Mouse (Mus musculus) midbrain, embryonic 12.5 days (tissue): Measurements from ENCODE around the gene Rab37. TPM values are rescaled to one million over a fixed set of nuclear protein-coding genes. Genes with fewer than 3 reads are reported as not detected.

Experiments used
- ATAC-seq: fragments of 200-750 bp; cut with Nextera tagmentation; 2 replicates; pipeline ENCODE4 v1.8.0; 2017; ENCODE audit warnings: low read depth, moderate TSS enrichment, moderate library complexity; ENCODE audit not compliant: low FRiP score
- H3K27ac ChIP-seq: fragments of 300-500 bp; sonication (generic); replicated peaks from 2 replicates; pipeline ENCODE4 v1.5.1; 2016; ENCODE audit warnings: mild to moderate bottlenecking
- H3K27me3 ChIP-seq: fragments of 300-500 bp; sonication (generic); 2 replicates; pipeline ENCODE4 v1.6.1; 2016; ENCODE audit warnings: mild to moderate bottlenecking
- H3K36me3 ChIP-seq: fragments of 300-500 bp; sonication (generic); 2 replicates; pipeline ENCODE4 v1.6.1; 2016
- H3K4me1 ChIP-seq: fragments of 300-500 bp; sonication (generic); 2 replicates; pipeline ENCODE4 v1.6.1; 2016
- H3K4me2 ChIP-seq: fragments of 300-500 bp; sonication (generic); replicated peaks from 2 replicates; pipeline ENCODE4 v1.6.1; 2016; ENCODE audit warnings: mild to moderate bottlenecking, moderate library complexity
- H3K4me3 ChIP-seq: fragments of 300-500 bp; sonication (generic); 2 replicates; pipeline ENCODE4 v1.5.1; 2016; ENCODE audit warnings: mild to moderate bottlenecking
- H3K9ac ChIP-seq: fragments of 300-500 bp; sonication (generic); replicated peaks from 2 replicates; pipeline ENCODE4 v1.6.1; 2016; ENCODE audit warnings: mild to moderate bottlenecking, moderate library complexity
- H3K9me3 ChIP-seq: fragments of 300-500 bp; sonication (generic); 2 replicates; pipeline ENCODE4 v1.6.1; 2016; ENCODE audit warnings: mild to moderate bottlenecking
- WGBS: fragments of 180-500 bp; shearing (Covaris S2); methylation state at CpG from one replicate; pipeline ENCODE4 v1.1.7; 2016; 5-methylcytosine and 5-hydroxymethylcytosine counted together
- polyA plus RNA-seq: library from polyadenylated mRNA; unstranded; fragments of >200 nt; fragmentation: Nextera tagmentation; extraction: Ambion mirVana; gene quantifications from 2 replicates; pipeline ENCODE4 v1.2.1, GENCODE M21; 2016

The Rab37 gene
- 1.5 TPM in 2 replicates for polyA plus RNA-seq

GRCm38 (mm10) chr11:115091362-115091901 lies at the start of gene Rab37:
Gene Rab37 (plus strand): TSS chr11:115091431.
- WGBS, result 2% methylated on average over 36 of the region's 36 CpGs
- peaks cover 33% of the 10 kb centered on the region for H3K27me3 ChIP-seq
- H3K9me3 ChIP-seq, result no peaks in the 10 kb centered on the region
- H3K36me3 ChIP-seq, result no peaks in the 10 kb centered on the region
- H3K4me1 ChIP-seq, result peaks cover 12% of the 10 kb centered on the region
- H3K4me3 ChIP-seq, result peak within 1 kb of the TSS; percentile 32
- H3K9ac ChIP-seq, result 0 out of 2 replicates have a peak within 1 kb of the TSS, but pooled peaks have one; percentile 6
- H3K4me2 ChIP-seq, result peak within 1 kb of the TSS; percentile 60
- no peak within 1 kb of the TSS for H3K27ac ChIP-seq
- no peak for ATAC-seq

DNA sequence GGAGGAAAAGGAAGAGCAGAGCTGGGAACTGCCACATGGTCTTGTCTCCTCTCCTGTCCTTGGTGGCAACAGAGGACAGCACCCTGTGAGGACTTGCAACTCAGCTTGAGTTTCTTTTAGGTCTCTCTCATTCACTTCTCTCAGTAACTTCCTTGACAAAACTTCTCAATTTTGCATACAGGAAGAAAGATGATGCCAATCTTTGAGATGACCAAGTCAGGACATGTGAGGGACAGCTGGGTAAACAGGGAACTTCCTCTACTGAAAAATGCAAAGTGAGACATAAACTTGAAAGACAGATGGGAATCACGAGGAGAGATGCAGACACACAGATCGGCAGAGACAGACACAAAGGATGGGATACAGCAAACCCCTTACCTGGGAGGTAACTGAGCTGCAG lies 43.0 kb upstream of the Rab37 start, which contains the start of gene Cd300ld3:
TSS of gene Cd300ld3 (minus strand) at position 151 of the 400 bp plus-strand sequence.
- WGBS, result 85% methylated on average over 2 of the region's 2 CpGs
- H3K4me1 ChIP-seq, result no peaks in the 10 kb centered on the region
- no peaks in the 10 kb centered on the region for H3K36me3 ChIP-seq
- no peak within 1 kb of the TSS for H3K4me2 ChIP-seq
- H3K4me3 ChIP-seq, result no peak within 1 kb of the TSS
- H3K27ac ChIP-seq, result no peak within 1 kb of the TSS
- peaks cover 7% of the 10 kb centered on the region; the same call in 1 of the 2 replicates for H3K27me3 ChIP-seq
- H3K9ac ChIP-seq, result no peak within 1 kb of the TSS
- ATAC-seq, result no peak
- H3K9me3 ChIP-seq, result no peaks in the 10 kb centered on the region

- Histone ChIP-seq H3K36me3 (no peaks in the 10 kb centered on the region), H3K4me1 (no peaks in the 10 kb centered on the region), H3K9ac (no peak overlapping the region), H3K27ac (no peak overlapping the region), H3K4me2 (no peak overlapping the region), H3K4me3 (no peak overlapping the region), H3K27me3 (peaks cover 7% of the 10 kb centered on the region; the same call in 1 of the 2 replicates), H3K9me3 (no peaks in the 10 kb centered on the region)
- WGBS, result 49% methylated on average over 3 of the region's 3 CpGs
- no peak for ATAC-seq
These were observed 41.8 kb upstream of the Rab37 start for GRCm38 (mm10) chr11:115049282-115049895.

GRCm38 (mm10) chr11:115052206-115052605 lies 39.0 kb upstream of the Rab37 start:
- Histone ChIP-seq H3K4me2 (no peak overlapping the region), H3K27ac (no peak overlapping the region), H3K36me3 (no peaks in the 10 kb centered on the region), H3K4me3 (no peak overlapping the region), H3K9me3 (no peaks in the 10 kb centered on the region), H3K27me3 (peaks cover 7% of the 10 kb centered on the region; the same call in 1 of the 2 replicates), H3K9ac (no peak overlapping the region), H3K4me1 (no peaks in the 10 kb centered on the region)
- 4% methylated on average over 9 of the region's 9 CpGs for WGBS
- ATAC-seq, result no peak

DNA sequence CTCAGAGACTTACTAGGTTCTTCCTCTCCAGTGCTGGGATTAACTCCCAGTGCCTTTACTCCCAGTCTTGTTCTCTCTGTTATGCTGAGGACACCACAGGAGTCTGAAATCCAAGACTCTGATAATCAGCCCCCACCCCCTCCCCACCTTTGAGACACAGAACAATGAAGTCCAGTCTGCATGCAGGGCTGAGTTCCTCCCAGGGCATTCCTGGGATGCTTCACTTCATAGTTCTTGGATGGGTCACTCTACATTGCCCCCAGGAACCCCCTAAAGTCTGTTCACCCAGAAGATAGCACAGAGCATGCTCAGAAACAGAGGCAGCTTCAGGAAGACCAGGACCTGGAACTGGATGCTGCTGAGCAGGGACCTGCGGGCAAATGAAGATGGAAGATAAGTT lies 38.2 kb upstream of the Rab37 start:
- H3K27me3 ChIP-seq, result peaks cover 7% of the 10 kb centered on the region; the same call in 1 of the 2 replicates
- no peak overlapping the region for H3K4me2 ChIP-seq
- H3K9ac ChIP-seq, result no peak overlapping the region
- no peaks in the 10 kb centered on the region for H3K4me1 ChIP-seq
- H3K4me3 ChIP-seq, result no peak overlapping the region
- H3K9me3 ChIP-seq, result no peaks in the 10 kb centered on the region
- no peaks in the 10 kb centered on the region for H3K36me3 ChIP-seq
- H3K27ac ChIP-seq, result no peak overlapping the region
- WGBS, result 94% methylated on average over 1 of the region's 1 CpGs
- no peak for ATAC-seq

GRCm38 (mm10) chr11:115054537-115054936 lies 36.7 kb upstream of the Rab37 start:
- ATAC-seq, result no peak
- no peaks in the 10 kb centered on the region for H3K9me3 ChIP-seq
- H3K4me3 ChIP-seq, result no peak overlapping the region
- H3K27me3 ChIP-seq, result peaks cover 7% of the 10 kb centered on the region; the same call in 1 of the 2 replicates
- no peaks in the 10 kb centered on the region for H3K4me1 ChIP-seq
- H3K4me2 ChIP-seq, result no peak overlapping the region
- H3K36me3 ChIP-seq, result no peaks in the 10 kb centered on the region
- H3K9ac ChIP-seq, result no peak overlapping the region
- H3K27ac ChIP-seq, result no peak overlapping the region

- H3K4me3 ChIP-seq, result no peak overlapping the region
- no peaks in the 10 kb centered on the region for H3K9me3 ChIP-seq
- no peaks in the 10 kb centered on the region for H3K36me3 ChIP-seq
- ATAC-seq, result no peak
- H3K27ac ChIP-seq, result no peak overlapping the region
- no peak overlapping the region for H3K4me2 ChIP-seq
- no peak overlapping the region for H3K9ac ChIP-seq
- H3K4me1 ChIP-seq, result no peaks in the 10 kb centered on the region
- 78% methylated on average over 4 of the region's 4 CpGs for WGBS
- peaks cover 2% of the 10 kb centered on the region; the same call in 1 of the 2 replicates for H3K27me3 ChIP-seq
These were observed 32.5 kb upstream of the Rab37 start for GRCm38 (mm10) chr11:115058701-115059100.

- 87% methylated on average over 2 of the region's 2 CpGs for WGBS
- Histone ChIP-seq H3K9ac (no peak overlapping the region), H3K4me3 (no peak overlapping the region), H3K9me3 (no peaks in the 10 kb centered on the region), H3K36me3 (no peaks in the 10 kb centered on the region), H3K4me2 (no peak overlapping the region), H3K27ac (no peak overlapping the region), H3K27me3 (peaks cover 8% of the 10 kb centered on the region; the same call in 1 of the 2 replicates), H3K4me1 (no peaks in the 10 kb centered on the region)
- no peak for ATAC-seq
These were observed 31.4 kb upstream of the Rab37 start for GRCm38 (mm10) chr11:115059797-115060196.

GRCm38 (mm10) chr11:115062077-115062476 lies 29.2 kb upstream of the Rab37 start, which contains the start of gene Cd300e:
Gene Cd300e (minus strand): TSS chr11:115062177.
- H3K27ac ChIP-seq, result no peak within 1 kb of the TSS
- peaks cover 17% of the 10 kb centered on the region for H3K27me3 ChIP-seq
- H3K36me3 ChIP-seq, result no peaks in the 10 kb centered on the region
- no peak within 1 kb of the TSS for H3K4me3 ChIP-seq
- WGBS, result 33% methylated on average over 5 of the region's 5 CpGs
- no peaks in the 10 kb centered on the region for H3K9me3 ChIP-seq
- ATAC-seq, result no peak
- H3K9ac ChIP-seq, result no peak within 1 kb of the TSS
- H3K4me2 ChIP-seq, result no peak within 1 kb of the TSS
- no peaks in the 10 kb centered on the region for H3K4me1 ChIP-seq

GRCm38 (mm10) chr11:115066768-115067167 lies 24.5 kb upstream of the Rab37 start:
- Histone ChIP-seq H3K36me3 (no peaks in the 10 kb centered on the region), H3K4me3 (no peak overlapping the region), H3K4me2 (no peak overlapping the region), H3K27ac (no peak overlapping the region), H3K4me1 (peaks cover 13% of the 10 kb centered on the region), H3K9ac (no peak overlapping the region), H3K9me3 (no peaks in the 10 kb centered on the region), H3K27me3 (peaks cover 58% of the 10 kb centered on the region)
- WGBS, result 71% methylated on average over 6 of the region's 6 CpGs
- no peak for ATAC-seq

GRCm38 (mm10) chr11:115071015-115071551 lies 20.1 kb upstream of the Rab37 start:
- ATAC-seq, result no peak
- Histone ChIP-seq H3K9ac (no peak overlapping the region), H3K27ac (0 out of 2 replicates have a peak overlapping the region, but pooled peaks have one; percentile 20), H3K4me3 (no peak overlapping the region), H3K4me2 (peak overlapping the region; percentile 35), H3K36me3 (no peaks in the 10 kb centered on the region), H3K27me3 (peaks cover 61% of the 10 kb centered on the region), H3K9me3 (no peaks in the 10 kb centered on the region), H3K4me1 (peaks cover 18% of the 10 kb centered on the region)
- 9% methylated on average over 9 of the region's 9 CpGs for WGBS

- no peak for ATAC-seq
- Histone ChIP-seq H3K4me2 (peak overlapping the region; percentile 35), H3K4me3 (no peak overlapping the region), H3K27ac (no peak overlapping the region), H3K27me3 (peaks cover 57% of the 10 kb centered on the region), H3K4me1 (peaks cover 18% of the 10 kb centered on the region), H3K9ac (no peak overlapping the region), H3K36me3 (no peaks in the 10 kb centered on the region), H3K9me3 (no peaks in the 10 kb centered on the region)
- 21% methylated on average over 13 of the region's 14 CpGs for WGBS
These were observed 19.5 kb upstream of the Rab37 start for GRCm38 (mm10) chr11:115071631-115072294.
